Mouse (Mus musculus): ENCODE measurements around the gene Fndc5. TPM values are rescaled to one million over a fixed set of nuclear protein-coding genes. Genes with fewer than 3 reads are reported as not detected.

Gene Fndc5
- polyA plus RNA-seq, 1 experiment, result not detected

DNA sequence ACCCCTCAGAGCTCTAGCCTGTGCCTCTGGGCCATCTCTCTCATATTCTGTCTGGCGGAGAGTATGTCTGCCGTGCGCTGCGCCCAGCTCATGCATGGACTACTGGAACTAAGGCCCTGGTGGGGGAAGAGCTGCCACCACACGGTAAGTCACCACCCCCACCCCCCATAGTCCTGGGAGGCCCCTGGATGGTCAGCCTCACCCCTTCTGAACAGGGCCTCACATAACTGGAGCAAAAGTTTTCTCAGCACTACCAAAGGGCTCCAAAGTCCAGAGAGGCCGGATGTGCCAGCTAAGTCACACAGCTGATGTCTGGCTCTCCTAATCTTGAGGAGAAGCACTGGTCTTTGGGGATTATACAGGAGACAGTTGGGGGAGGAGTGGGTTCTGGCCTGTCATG is 26.0 kb upstream of the Fndc5 start:
- Histone ChIP-seq H3K4me1 (peaks cover 13% of the 10 kb centered on the region), H3K36me3 (replicated peaks; ENCODE audit: low read length) (no peaks in the 10 kb centered on the region), H3K9me3 (peaks cover 5% of the 10 kb centered on the region), H3K27me3 (replicated peaks) (peaks cover 90% of the 10 kb centered on the region), H3K4me3 (replicated peaks) (no peak overlapping the region)
- no peak for TF ChIP-seq FLI1 (IDR thresholded peaks at IDR 0.05; ENCODE audit: low read length)
- no peak for TF ChIP-seq GATA1 (IDR thresholded peaks at IDR 0.05; ENCODE audit: borderline replicate concordance, low read length)

- TF ChIP-seq FLI1 (IDR thresholded peaks at IDR 0.05; ENCODE audit: low read length) (no peak), GATA1 (IDR thresholded peaks at IDR 0.05; ENCODE audit: borderline replicate concordance, low read length) (no peak)
- H3K4me3 ChIP-seq (replicated peaks), result no peak overlapping the region
- no peaks in the 10 kb centered on the region for H3K36me3 ChIP-seq (replicated peaks; ENCODE audit: low read length)
- peaks cover 13% of the 10 kb centered on the region for H3K4me1 ChIP-seq
- H3K9me3 ChIP-seq, result peaks cover 5% of the 10 kb centered on the region
- peaks cover 89% of the 10 kb centered on the region for H3K27me3 ChIP-seq (replicated peaks)
Observed at GRCm38 (mm10) chr4:129111350-129111749, 25.4 kb upstream of the Fndc5 start.

GRCm38 (mm10) chr4:129112231-129112630 is 24.6 kb upstream of the Fndc5 start:
- TF ChIP-seq GATA1 (IDR thresholded peaks at IDR 0.05; ENCODE audit: borderline replicate concordance, low read length) (no peak), FLI1 (IDR thresholded peaks at IDR 0.05; ENCODE audit: low read length) (no peak)
- Histone ChIP-seq H3K27me3 (replicated peaks) (peaks cover 89% of the 10 kb centered on the region), H3K4me3 (replicated peaks) (no peak overlapping the region), H3K9me3 (peaks cover 5% of the 10 kb centered on the region), H3K4me1 (peaks cover 13% of the 10 kb centered on the region), H3K36me3 (replicated peaks; ENCODE audit: low read length) (no peaks in the 10 kb centered on the region)

DNA sequence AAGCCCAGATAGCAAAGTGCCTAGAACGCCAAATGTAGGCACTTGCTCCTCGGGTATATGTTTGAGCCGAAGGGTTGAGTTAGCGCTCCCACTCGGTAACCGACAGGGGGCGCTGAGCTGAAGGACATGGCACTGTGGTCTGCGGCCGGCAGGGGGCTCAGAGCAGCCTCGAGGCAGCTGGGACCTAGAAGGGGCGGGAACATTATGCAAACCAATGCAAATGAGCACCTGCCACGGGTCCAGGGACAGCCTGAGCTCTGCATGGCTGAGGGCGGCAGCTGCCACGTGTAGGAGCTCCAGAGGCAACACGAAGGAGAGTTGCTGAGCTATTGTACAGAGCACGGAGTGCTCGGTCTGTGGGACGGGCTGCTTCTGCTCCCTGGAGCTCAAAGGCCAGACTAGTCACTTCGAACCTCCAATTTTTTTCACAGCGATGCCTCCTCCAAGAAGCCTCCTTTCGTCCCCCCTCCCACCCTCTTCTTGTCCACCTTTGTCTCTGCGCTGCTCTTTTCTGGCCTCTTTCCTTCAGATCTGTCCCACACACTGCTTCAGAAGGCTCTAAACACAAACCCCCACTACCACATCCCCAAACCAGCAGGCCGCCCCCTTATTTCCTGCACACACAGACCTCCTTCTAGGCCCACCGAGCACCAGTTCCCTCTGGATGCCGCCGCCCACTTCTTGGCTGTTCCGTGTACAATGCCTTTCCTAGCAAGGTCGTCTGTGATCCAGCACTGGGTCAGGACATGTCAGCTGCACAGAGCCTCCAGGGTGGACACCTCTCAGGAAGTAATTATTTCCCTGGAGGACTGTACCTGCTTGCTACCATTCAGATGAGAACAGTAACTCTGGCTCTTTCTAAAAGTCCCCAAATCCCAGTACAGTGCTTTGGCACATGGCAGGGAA is 23.5 kb upstream of the Fndc5 start:
- no peak for TF ChIP-seq GATA1 (IDR thresholded peaks at IDR 0.05; ENCODE audit: borderline replicate concordance, low read length)
- TF ChIP-seq FLI1 (IDR thresholded peaks at IDR 0.05; ENCODE audit: low read length), result no peak
- Histone ChIP-seq H3K9me3 (peaks cover 5% of the 10 kb centered on the region), H3K4me1 (peaks cover 9% of the 10 kb centered on the region), H3K27me3 (replicated peaks) (peaks cover 86% of the 10 kb centered on the region), H3K4me3 (replicated peaks) (peak overlapping the region; percentile 7), H3K36me3 (replicated peaks; ENCODE audit: low read length) (no peaks in the 10 kb centered on the region)

DNA sequence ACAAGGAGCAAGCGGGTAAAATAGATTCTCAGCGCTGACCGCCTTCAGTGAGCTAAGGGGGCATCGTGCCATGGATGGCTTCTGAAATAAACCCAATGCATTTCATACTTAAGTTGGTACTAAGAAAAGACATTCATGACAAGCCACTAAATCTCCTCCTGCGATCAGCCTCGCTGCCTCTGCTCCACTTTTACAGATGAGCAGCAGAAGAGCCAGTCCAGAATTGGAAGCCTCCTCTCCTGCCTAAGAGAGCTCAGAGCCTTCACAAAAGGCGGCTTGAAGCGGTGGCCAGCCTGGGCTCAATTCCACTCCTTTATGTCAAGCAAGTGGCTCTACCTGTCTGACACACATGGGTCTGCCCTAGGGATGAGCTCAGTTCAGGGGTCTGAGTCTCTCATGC is 20.1 kb upstream of the Fndc5 start:
- peaks cover 5% of the 10 kb centered on the region for H3K9me3 ChIP-seq

DNA sequence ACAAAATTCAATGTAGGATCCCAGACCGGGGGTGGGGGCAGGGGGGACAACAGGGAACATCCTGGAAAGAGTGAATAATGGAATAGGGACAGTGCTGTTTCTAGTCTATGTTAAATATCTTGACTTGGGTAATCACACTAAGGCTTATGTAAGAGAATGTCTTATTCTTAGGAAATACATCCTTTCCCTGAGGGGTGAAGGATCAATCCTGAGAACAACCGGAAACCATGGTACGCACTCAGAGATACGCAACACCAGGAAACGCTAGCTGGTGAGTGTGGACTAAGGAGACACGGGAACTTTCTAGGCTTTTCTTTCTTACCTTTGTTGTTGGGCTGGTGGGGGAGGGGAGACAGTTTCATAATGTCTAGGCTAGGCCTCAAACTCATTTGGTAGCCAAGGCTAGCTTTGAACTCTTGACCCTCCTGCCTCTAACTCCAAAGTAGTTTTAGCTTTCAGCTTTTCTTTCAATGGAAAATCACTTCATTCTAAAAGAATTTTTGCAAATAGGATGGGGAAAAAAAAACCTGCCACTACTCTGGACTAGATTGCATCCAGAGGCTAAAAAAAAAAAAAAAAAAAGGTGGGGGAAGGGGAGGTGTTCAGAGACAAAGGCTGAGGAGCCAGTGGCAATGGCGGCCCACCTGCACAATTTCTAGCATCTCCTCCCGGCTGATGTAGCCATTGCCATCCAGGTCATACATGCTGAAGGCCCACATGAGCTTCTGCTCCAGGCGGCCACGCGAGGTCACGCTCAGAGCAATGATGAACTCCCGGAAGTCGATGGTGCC is 18.9 kb upstream of the Fndc5 start:
- H3K4me3 ChIP-seq (replicated peaks), result no peak overlapping the region
- no peak for TF ChIP-seq GATA1 (IDR thresholded peaks at IDR 0.05; ENCODE audit: borderline replicate concordance, low read length)
- TF ChIP-seq FLI1 (IDR thresholded peaks at IDR 0.05; ENCODE audit: low read length), result no peak
- peaks cover 23% of the 10 kb centered on the region for H3K4me1 ChIP-seq
- no peaks in the 10 kb centered on the region for H3K36me3 ChIP-seq (replicated peaks; ENCODE audit: low read length)
- peaks cover 90% of the 10 kb centered on the region for H3K27me3 ChIP-seq (replicated peaks)
- peaks cover 4% of the 10 kb centered on the region for H3K9me3 ChIP-seq

More for the DNA sequence above, 20.1 kb upstream of the Fndc5 start:
- no peaks in the 10 kb centered on the region for H3K36me3 ChIP-seq (replicated peaks; ENCODE audit: low read length)
- peaks cover 22% of the 10 kb centered on the region for H3K4me1 ChIP-seq
- TF ChIP-seq GATA1 (IDR thresholded peaks at IDR 0.05; ENCODE audit: borderline replicate concordance, low read length), result no peak
- no peak for TF ChIP-seq FLI1 (IDR thresholded peaks at IDR 0.05; ENCODE audit: low read length)
- H3K27me3 ChIP-seq (replicated peaks), result peaks cover 89% of the 10 kb centered on the region
- H3K4me3 ChIP-seq (replicated peaks), result no peak overlapping the region

- TF ChIP-seq FLI1 (IDR thresholded peaks at IDR 0.05; ENCODE audit: low read length), result no peak
- no peak for TF ChIP-seq GATA1 (IDR thresholded peaks at IDR 0.05; ENCODE audit: borderline replicate concordance, low read length)
- Histone ChIP-seq H3K27me3 (replicated peaks) (peaks cover 87% of the 10 kb centered on the region), H3K36me3 (replicated peaks; ENCODE audit: low read length) (no peaks in the 10 kb centered on the region), H3K9me3 (no peaks in the 10 kb centered on the region), H3K4me3 (replicated peaks) (peak overlapping the region; percentile 16), H3K4me1 (peaks cover 16% of the 10 kb centered on the region)
Observed at GRCm38 (mm10) chr4:129119708-129120107, 17.1 kb upstream of the Fndc5 start.

- Histone ChIP-seq H3K27me3 (replicated peaks) (peaks cover 89% of the 10 kb centered on the region), H3K9me3 (no peaks in the 10 kb centered on the region), H3K36me3 (replicated peaks; ENCODE audit: low read length) (no peaks in the 10 kb centered on the region), H3K4me1 (peaks cover 27% of the 10 kb centered on the region), H3K4me3 (replicated peaks) (peak overlapping the region; percentile 73)
- TF ChIP-seq FLI1 (IDR thresholded peaks at IDR 0.05; ENCODE audit: low read length) (no peak), GATA1 (IDR thresholded peaks at IDR 0.05; ENCODE audit: borderline replicate concordance, low read length) (no peak)
Observed at GRCm38 (mm10) chr4:129120520-129121445, 16.0 kb upstream of the Fndc5 start.

GRCm38 (mm10) chr4:129121569-129122086 is 15.2 kb upstream of the Fndc5 start, which contains the start of gene Hpca:
Hpca (minus strand) TSS chr4:129122036.
- TF ChIP-seq GATA1 (IDR thresholded peaks at IDR 0.05; ENCODE audit: borderline replicate concordance, low read length) (no peak), FLI1 (IDR thresholded peaks at IDR 0.05; ENCODE audit: low read length) (no peak)
- Histone ChIP-seq H3K9me3 (no peaks in the 10 kb centered on the region), H3K4me1 (peaks cover 32% of the 10 kb centered on the region), H3K36me3 (replicated peaks; ENCODE audit: low read length) (no peaks in the 10 kb centered on the region), H3K4me3 (replicated peaks) (peak within 1 kb of the TSS; percentile 73), H3K27me3 (replicated peaks) (peaks cover 92% of the 10 kb centered on the region)

All from megakaryocyte, embryonic 14.5 days (primary cell).